Mouse (Mus musculus): ENCODE measurements at regions not wholly inside any gene's neighbourhood (a gene's known extent, or its start where the extent isn't known, plus 50 kb on each side); places are given as distances from the start of the nearest gene placed in this dataset.

DNA sequence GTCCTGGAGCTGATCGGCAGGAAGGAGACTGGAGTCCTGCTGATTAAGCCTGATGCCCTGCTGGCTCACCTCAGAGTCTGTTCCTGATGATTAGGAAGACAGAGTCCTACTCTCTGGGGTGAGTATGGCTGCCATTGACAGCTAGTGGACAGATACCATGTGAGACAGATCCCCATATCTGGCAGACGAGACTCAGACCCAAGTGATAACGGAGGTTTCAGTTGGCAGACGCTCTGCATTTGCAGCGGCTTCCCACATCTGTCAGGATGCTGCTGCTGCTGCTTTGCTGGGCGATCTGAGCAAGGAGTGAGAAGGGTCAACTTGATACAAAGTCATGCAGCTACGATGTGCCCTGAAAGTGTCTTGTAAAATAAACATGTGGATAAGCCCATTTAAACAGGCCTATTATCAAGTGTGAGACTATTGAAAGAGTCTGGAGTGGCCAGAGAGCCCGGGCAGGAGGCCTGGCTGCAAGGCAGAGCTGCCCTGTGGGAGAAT lies 98.1 kb upstream of the Cops8 start:
- 43% methylated on average over 8 of the region's 8 CpGs for WGBS
- ATAC-seq (ENCODE audit: low FRiP score, low TSS enrichment), result no peak

DNA sequence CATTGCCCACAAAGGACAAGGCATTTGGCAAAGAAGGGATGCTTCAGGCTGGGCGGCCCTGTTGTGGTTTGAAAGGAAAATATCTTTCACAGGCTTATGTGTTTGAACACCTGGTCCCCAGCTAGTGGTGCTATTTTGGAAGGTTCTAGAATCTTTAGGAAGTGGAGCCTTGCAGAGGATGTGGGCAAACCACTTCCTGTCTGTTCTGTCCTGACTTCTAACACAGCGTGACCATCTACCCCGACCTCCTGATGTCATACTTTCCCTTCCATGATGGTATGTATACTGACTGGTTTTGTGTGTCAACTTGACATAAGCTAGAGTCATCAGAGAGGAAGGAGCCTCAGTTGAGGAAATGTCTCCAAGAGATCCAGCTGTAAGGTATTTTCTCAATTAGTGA lies 97.2 kb upstream of the Cops8 start:
- H3K4me2 ChIP-seq (replicated peaks; ENCODE audit: low read depth, low read length), result no peak overlapping the region
- no peak overlapping the region for H3K4me3 ChIP-seq (ENCODE audit: low read length)
- H3K36me3 ChIP-seq (ENCODE audit: insufficient read depth, low read length), result no peaks in the 10 kb centered on the region
- WGBS, result 86% methylated on average over 3 of the region's 3 CpGs
- H3K27me3 ChIP-seq (ENCODE audit: insufficient read depth, low read length), result no peaks in the 10 kb centered on the region
- H3K27ac ChIP-seq (ENCODE audit: low read length), result no peak overlapping the region
- ATAC-seq (ENCODE audit: low FRiP score, low TSS enrichment), result no peak
- H3K9ac ChIP-seq (replicated peaks; ENCODE audit: low read length), result no peak overlapping the region
- H3K9me3 ChIP-seq (ENCODE audit: low read length), result no peaks in the 10 kb centered on the region
- H3K4me1 ChIP-seq (ENCODE audit: insufficient read depth, low read length), result peaks cover 5% of the 10 kb centered on the region; the same call in 1 of the 2 replicates

More for the DNA sequence above, 98.1 kb upstream of the Cops8 start:
- Histone ChIP-seq H3K4me1 (ENCODE audit: insufficient read depth, low read length) (peaks cover 5% of the 10 kb centered on the region; the same call in 1 of the 2 replicates), H3K4me3 (ENCODE audit: low read length) (no peak overlapping the region), H3K4me2 (replicated peaks; ENCODE audit: low read depth, low read length) (no peak overlapping the region), H3K36me3 (ENCODE audit: insufficient read depth, low read length) (no peaks in the 10 kb centered on the region), H3K9me3 (ENCODE audit: low read length) (peaks cover 3% of the 10 kb centered on the region; the same call in 1 of the 2 replicates), H3K9ac (replicated peaks; ENCODE audit: low read length) (no peak overlapping the region), H3K27ac (ENCODE audit: low read length) (no peak overlapping the region), H3K27me3 (ENCODE audit: insufficient read depth, low read length) (no peaks in the 10 kb centered on the region)

DNA sequence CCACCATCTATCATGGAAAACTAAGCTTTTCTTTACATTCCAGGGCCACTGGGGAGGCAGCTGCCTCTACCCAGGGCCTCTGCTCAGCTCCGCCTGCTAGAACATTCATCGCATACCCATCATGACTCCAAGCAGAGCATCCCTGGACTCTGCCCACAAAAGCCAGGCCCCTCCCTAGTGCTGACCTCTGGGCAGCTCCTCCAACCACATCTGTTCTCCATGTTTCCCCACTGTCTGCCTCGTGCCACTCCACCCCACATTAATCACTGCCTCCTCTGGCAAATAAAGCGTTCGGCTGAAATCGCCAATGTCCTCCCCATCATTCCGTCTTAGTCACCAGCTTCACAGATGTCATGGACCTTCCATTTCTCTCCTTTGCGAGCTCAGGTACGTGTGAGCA lies 96.2 kb upstream of the Cops8 start:
- peaks cover 5% of the 10 kb centered on the region; the same call in 1 of the 2 replicates for H3K4me1 ChIP-seq (ENCODE audit: insufficient read depth, low read length)
- H3K4me2 ChIP-seq (replicated peaks; ENCODE audit: low read depth, low read length), result no peak overlapping the region
- no peak overlapping the region for H3K9ac ChIP-seq (replicated peaks; ENCODE audit: low read length)
- no peak overlapping the region for H3K4me3 ChIP-seq (ENCODE audit: low read length)
- no peaks in the 10 kb centered on the region for H3K9me3 ChIP-seq (ENCODE audit: low read length)
- no peaks in the 10 kb centered on the region for H3K36me3 ChIP-seq (ENCODE audit: insufficient read depth, low read length)
- WGBS, result 40% methylated on average over 9 of the region's 9 CpGs
- no peak overlapping the region for H3K27ac ChIP-seq (ENCODE audit: low read length)
- no peaks in the 10 kb centered on the region for H3K27me3 ChIP-seq (ENCODE audit: insufficient read depth, low read length)
- ATAC-seq (ENCODE audit: low FRiP score, low TSS enrichment), result peak; percentile 82

DNA sequence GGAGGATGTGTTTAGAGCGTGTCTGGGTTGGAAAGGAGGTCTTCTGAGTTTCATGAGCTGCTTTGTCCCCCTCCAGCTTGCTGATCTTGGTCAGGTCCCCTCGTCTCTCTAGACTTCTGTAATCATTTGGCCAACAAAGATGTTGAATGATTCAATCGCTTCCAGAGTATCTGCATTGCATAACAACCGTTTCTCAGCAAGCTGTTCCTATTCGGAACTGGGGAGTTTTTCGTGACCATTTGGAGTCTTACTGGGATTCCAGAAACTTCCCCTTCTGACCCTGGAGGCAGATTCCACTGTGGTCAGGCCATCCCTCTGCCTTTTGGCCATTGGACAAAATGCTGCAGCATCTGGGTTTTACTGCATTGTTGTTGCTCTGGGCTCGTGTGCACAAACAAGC lies 93.4 kb upstream of the Cops8 start:
- Histone ChIP-seq H3K4me1 (ENCODE audit: insufficient read depth, low read length) (peaks cover 5% of the 10 kb centered on the region; the same call in 1 of the 2 replicates), H3K9ac (replicated peaks; ENCODE audit: low read length) (no peak overlapping the region), H3K9me3 (ENCODE audit: low read length) (no peaks in the 10 kb centered on the region), H3K4me3 (ENCODE audit: low read length) (no peak overlapping the region), H3K27ac (ENCODE audit: low read length) (no peak overlapping the region), H3K27me3 (ENCODE audit: insufficient read depth, low read length) (no peaks in the 10 kb centered on the region), H3K4me2 (replicated peaks; ENCODE audit: low read depth, low read length) (no peak overlapping the region), H3K36me3 (ENCODE audit: insufficient read depth, low read length) (no peaks in the 10 kb centered on the region)
- 79% methylated on average over 7 of the region's 7 CpGs for WGBS
- no peak for ATAC-seq (ENCODE audit: low FRiP score, low TSS enrichment)

DNA sequence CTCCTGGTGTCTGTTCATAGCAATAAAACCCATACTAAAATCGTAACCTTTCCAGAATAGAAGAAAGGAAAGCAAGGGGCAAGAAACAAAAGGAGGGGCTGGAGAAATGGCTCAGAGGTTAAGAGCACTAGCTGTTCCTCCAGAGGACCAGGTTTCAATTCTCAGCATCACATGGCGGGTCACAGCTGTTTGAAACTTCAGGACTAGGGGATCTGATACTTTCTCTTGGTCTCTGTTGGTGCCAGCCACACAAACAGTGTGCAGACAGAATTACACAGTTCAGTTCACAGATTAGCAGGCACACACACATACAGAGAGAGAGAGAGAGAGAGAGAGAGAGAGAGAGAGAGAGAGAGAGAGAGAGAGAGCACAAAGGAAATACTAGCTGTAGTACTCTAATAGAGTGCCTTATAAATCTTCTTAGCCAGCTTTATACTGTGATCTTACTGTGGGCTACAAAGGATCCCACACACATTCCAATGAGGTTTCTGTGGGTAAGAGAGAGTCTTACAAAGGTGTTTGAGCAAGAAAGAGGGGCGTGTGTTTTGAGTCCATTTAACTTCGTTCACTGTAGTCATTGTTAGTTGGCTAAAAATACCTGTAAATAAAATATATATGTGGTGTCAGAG lies 89.2 kb upstream of the Cops8 start:
- Histone ChIP-seq H3K27me3 (ENCODE audit: insufficient read depth, low read length) (no peaks in the 10 kb centered on the region), H3K4me3 (ENCODE audit: low read length) (no peak overlapping the region), H3K36me3 (ENCODE audit: insufficient read depth, low read length) (no peaks in the 10 kb centered on the region), H3K27ac (ENCODE audit: low read length) (peak overlapping the region; percentile 31; the same call in 1 of the 2 replicates), H3K4me1 (ENCODE audit: insufficient read depth, low read length) (peaks cover 4% of the 10 kb centered on the region), H3K9ac (replicated peaks; ENCODE audit: low read length) (no peak overlapping the region), H3K9me3 (ENCODE audit: low read length) (no peaks in the 10 kb centered on the region), H3K4me2 (replicated peaks; ENCODE audit: low read depth, low read length) (no peak overlapping the region)
- 38% methylated on average over 4 of the region's 4 CpGs for WGBS
- ATAC-seq (ENCODE audit: low FRiP score, low TSS enrichment), result no peak

DNA sequence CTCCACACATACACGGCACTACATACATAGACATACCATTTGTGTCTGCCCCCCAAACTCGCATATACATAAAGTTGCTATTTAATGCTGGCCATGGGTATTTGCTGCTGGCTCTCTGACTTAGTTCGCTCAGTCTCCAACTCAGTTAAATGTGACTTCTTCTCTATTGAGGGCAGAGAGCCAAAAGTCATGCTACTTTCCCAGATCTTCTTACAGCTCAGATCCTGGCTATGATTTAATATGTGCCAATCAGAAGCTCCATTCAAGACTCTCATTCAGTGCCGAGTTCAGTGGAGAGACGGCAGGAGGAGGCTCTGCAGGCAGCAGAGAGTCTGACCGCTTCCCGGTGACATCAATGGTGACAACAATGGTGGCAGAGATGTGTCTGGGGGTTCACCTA lies 88.6 kb upstream of the Cops8 start:
- Histone ChIP-seq H3K9ac (replicated peaks; ENCODE audit: low read length) (no peak overlapping the region), H3K36me3 (ENCODE audit: insufficient read depth, low read length) (no peaks in the 10 kb centered on the region), H3K27ac (ENCODE audit: low read length) (no peak overlapping the region), H3K4me3 (ENCODE audit: low read length) (no peak overlapping the region), H3K9me3 (ENCODE audit: low read length) (no peaks in the 10 kb centered on the region), H3K27me3 (ENCODE audit: insufficient read depth, low read length) (no peaks in the 10 kb centered on the region), H3K4me2 (replicated peaks; ENCODE audit: low read depth, low read length) (no peak overlapping the region), H3K4me1 (ENCODE audit: insufficient read depth, low read length) (peaks cover 10% of the 10 kb centered on the region)
- ATAC-seq (ENCODE audit: low FRiP score, low TSS enrichment), result no peak
- WGBS, result 78% methylated on average over 7 of the region's 7 CpGs

DNA sequence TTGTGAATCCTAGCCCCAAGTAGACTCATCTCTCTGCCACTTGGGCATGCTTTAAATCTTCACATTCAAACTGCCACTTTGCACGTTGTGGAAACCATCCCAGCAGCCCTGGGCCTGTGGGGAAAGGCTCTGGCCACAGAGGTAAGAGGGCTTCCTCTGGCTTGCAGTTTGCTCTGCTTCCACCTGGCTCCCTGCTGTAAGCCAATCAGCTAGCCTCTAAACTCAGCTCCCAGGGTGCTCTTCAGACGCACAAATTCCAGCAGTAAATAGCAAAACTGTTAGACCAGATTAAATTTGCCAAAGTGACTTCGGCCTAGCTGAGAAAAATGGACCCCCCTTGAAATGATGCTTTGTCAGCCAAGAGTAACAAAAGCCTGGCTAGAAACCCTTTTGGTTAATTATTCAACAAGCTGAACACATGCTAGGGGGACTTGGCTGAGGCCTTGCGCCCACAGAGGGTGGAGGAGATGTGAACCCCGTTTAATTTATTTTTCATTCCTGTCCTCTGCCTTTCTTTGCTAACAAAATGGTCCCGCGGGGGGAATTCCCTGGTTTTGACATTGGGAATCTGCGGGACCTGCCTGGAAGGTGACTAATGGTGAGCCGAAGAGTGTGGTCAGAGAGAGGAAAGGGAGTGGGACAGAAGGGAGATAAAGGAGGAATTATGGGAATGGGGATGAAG lies 84.1 kb upstream of the Cops8 start:
- Histone ChIP-seq H3K4me2 (replicated peaks; ENCODE audit: low read depth, low read length) (no peak overlapping the region; the same call in 1 of the 2 replicates), H3K9me3 (ENCODE audit: low read length) (no peaks in the 10 kb centered on the region), H3K27me3 (ENCODE audit: insufficient read depth, low read length) (no peaks in the 10 kb centered on the region), H3K27ac (ENCODE audit: low read length) (peak overlapping the region; percentile 63), H3K4me3 (ENCODE audit: low read length) (no peak overlapping the region), H3K4me1 (ENCODE audit: insufficient read depth, low read length) (peaks cover 15% of the 10 kb centered on the region), H3K36me3 (ENCODE audit: insufficient read depth, low read length) (no peaks in the 10 kb centered on the region), H3K9ac (replicated peaks; ENCODE audit: low read length) (peak overlapping the region; percentile 42; the same call in 1 of the 2 replicates)
- 38% methylated on average over 9 of the region's 9 CpGs for whole genome bisulfite sequencing
- ATAC-seq (ENCODE audit: low FRiP score, low TSS enrichment), result peak; percentile 41; the same call in 1 of the 2 replicates

DNA sequence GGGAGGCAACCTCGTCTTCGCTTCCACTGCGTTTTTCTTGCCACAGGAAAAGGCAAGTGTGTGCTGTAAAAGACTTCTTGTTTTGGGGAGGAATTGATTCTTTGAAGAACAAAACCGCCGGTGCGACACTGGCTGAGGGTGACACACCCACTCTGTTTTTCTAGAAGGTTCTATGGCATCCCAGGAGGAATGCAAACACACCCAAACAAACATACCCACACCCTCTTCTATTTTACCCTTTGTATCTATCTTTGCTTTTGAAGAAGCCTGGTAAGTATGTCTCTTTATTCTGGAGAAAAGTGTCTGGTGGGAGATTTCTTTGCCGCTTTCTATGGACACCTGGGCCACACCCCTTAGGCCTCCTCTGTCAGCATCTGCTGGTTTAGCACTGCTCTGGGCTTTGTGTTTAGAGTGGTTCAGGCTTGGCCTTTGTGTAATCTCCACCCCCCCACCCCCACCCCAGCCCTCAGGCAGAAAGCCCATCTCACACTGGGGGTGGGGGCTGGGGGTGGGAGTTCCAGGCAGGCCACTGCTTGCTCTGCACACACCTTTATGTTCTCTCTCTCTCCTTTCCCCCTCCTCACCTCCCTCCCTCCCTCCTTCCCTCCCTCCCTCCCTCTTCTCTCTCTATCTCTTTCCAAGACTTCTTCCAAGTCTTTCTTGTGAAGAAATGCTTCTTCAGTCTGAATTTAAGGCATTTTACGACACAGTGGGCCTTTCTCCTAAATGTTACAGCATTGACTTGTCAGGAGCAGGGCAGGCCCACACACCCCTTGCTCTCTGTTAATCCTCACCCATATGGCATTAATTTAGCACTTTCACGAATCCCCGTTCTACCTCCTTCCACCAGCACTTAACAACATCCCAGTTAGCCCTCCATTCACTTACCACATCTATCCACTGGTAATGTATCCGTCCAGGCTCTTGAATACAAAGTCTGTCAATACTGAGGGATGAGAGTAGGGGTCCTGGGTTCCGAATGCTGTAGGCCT lies 83.2 kb upstream of the Cops8 start:
- H3K4me2 ChIP-seq (replicated peaks; ENCODE audit: low read depth, low read length), result no peak overlapping the region
- H3K9me3 ChIP-seq (ENCODE audit: low read length), result no peaks in the 10 kb centered on the region
- no peak overlapping the region for H3K9ac ChIP-seq (replicated peaks; ENCODE audit: low read length)
- H3K27ac ChIP-seq (ENCODE audit: low read length), result 0 out of 2 replicates have a peak overlapping the region, but pooled peaks have one; percentile 7
- no peaks in the 10 kb centered on the region for H3K27me3 ChIP-seq (ENCODE audit: insufficient read depth, low read length)
- no peaks in the 10 kb centered on the region for H3K36me3 ChIP-seq (ENCODE audit: insufficient read depth, low read length)
- 68% methylated on average over 12 of the region's 12 CpGs for WGBS
- peaks cover 15% of the 10 kb centered on the region for H3K4me1 ChIP-seq (ENCODE audit: insufficient read depth, low read length)
- ATAC-seq (ENCODE audit: low FRiP score, low TSS enrichment), result 0 out of 2 replicates have a peak, but pooled peaks have one; percentile 7
- no peak overlapping the region for H3K4me3 ChIP-seq (ENCODE audit: low read length)

DNA sequence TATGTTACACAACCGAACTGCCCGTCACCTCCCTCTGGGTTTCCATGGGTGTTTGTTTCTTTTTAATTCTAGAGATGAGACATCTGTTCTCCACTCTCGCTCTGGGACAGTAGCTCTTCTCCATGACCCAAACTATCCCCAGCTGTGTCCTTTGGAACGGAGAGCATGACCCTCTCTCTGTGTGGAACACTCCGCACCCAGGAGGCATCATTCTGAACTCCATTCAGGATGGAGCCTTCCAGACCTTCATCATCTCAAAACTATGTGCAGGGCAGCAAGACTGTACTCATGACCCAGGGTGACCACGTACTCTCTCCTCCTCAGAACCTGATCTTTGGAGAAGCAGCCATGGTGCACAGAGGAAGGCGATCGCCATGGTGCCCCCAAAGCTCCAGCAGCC lies 80.5 kb upstream of the Cops8 start:
- Histone ChIP-seq H3K27ac (ENCODE audit: low read length) (no peak overlapping the region), H3K4me1 (ENCODE audit: insufficient read depth, low read length) (peaks cover 17% of the 10 kb centered on the region), H3K36me3 (ENCODE audit: insufficient read depth, low read length) (no peaks in the 10 kb centered on the region), H3K9ac (replicated peaks; ENCODE audit: low read length) (no peak overlapping the region), H3K4me3 (ENCODE audit: low read length) (no peak overlapping the region), H3K4me2 (replicated peaks; ENCODE audit: low read depth, low read length) (no peak overlapping the region), H3K27me3 (ENCODE audit: insufficient read depth, low read length) (no peaks in the 10 kb centered on the region), H3K9me3 (ENCODE audit: low read length) (no peaks in the 10 kb centered on the region)
- ATAC-seq (ENCODE audit: low FRiP score, low TSS enrichment), result no peak
- 70% methylated on average over 8 of the region's 8 CpGs for WGBS

Measured in kidney, embryonic 16.5 days (tissue).